Mouse (Mus musculus): ENCODE data around the gene Slc17a7. TPM values are rescaled to one million over a fixed set of nuclear protein-coding genes. Genes with fewer than 3 reads are reported as not detected.

Gene Slc17a7
- polyA plus RNA-seq, 1 experiment from 2014 or later = 1.8 TPM

GRCm38 (mm10) chr7:45126147-45126843 is 37.5 kb upstream of the Slc17a7 start:
- Histone ChIP-seq H3K27me3 (no peaks in the 10 kb centered on the region), H3K9me3 (no peaks in the 10 kb centered on the region), H3K4me2 (replicated peaks) (peak overlapping the region; percentile 75), H3K27ac (peak overlapping the region; percentile 83), H3K4me1 (replicated peaks) (peaks cover 62% of the 10 kb centered on the region), H3K4me3 (replicated peaks) (peak overlapping the region; percentile 65), H3K36me3 (peaks cover 45% of the 10 kb centered on the region), H3K9ac (replicated peaks) (peak overlapping the region; percentile 97)
- 79% methylated on average over 17 of the region's 17 CpGs for WGBS
- ATAC-seq = no peak

- 49% methylated on average over 21 of the region's 21 CpGs for WGBS
- no peak for ATAC-seq
- Histone ChIP-seq H3K27ac (peak overlapping the region; percentile 83), H3K27me3 (no peaks in the 10 kb centered on the region), H3K4me3 (replicated peaks) (peak overlapping the region; percentile 65), H3K4me2 (replicated peaks) (peak overlapping the region; percentile 75), H3K9ac (replicated peaks) (peak overlapping the region; percentile 97), H3K36me3 (peaks cover 37% of the 10 kb centered on the region), H3K4me1 (replicated peaks) (peaks cover 54% of the 10 kb centered on the region), H3K9me3 (no peaks in the 10 kb centered on the region)
Measured at GRCm38 (mm10) chr7:45126844-45127699, 36.7 kb upstream of the Slc17a7 start.

- H3K4me2 ChIP-seq (replicated peaks) = peak overlapping the region; percentile 75
- peaks cover 48% of the 10 kb centered on the region for H3K4me1 ChIP-seq (replicated peaks)
- under 1% methylated on average over 6 of the region's 6 CpGs for WGBS
- no peak for ATAC-seq
- peak overlapping the region; percentile 97 for H3K9ac ChIP-seq (replicated peaks)
- H3K36me3 ChIP-seq = peaks cover 31% of the 10 kb centered on the region
- H3K27me3 ChIP-seq = no peaks in the 10 kb centered on the region
- H3K9me3 ChIP-seq = no peaks in the 10 kb centered on the region
- H3K27ac ChIP-seq = peak overlapping the region; percentile 83
- peak overlapping the region; percentile 65 for H3K4me3 ChIP-seq (replicated peaks)
Measured at GRCm38 (mm10) chr7:45127700-45128224, 36.0 kb upstream of the Slc17a7 start.

GRCm38 (mm10) chr7:45128624-45129246 is 35.0 kb upstream of the Slc17a7 start, which contains the start of gene Rpl13a:
Gene Rpl13a (minus strand): TSS chr7:45128761.
- Histone ChIP-seq H3K9ac (replicated peaks) (peak within 1 kb of the TSS; percentile 97), H3K27me3 (no peaks in the 10 kb centered on the region; the same call in 1 of the 2 replicates), H3K9me3 (no peaks in the 10 kb centered on the region), H3K27ac (peak within 1 kb of the TSS; percentile 94), H3K4me3 (replicated peaks) (peak within 1 kb of the TSS; percentile 65), H3K36me3 (peaks cover 26% of the 10 kb centered on the region), H3K4me2 (replicated peaks) (peak within 1 kb of the TSS; percentile 75), H3K4me1 (replicated peaks) (peaks cover 41% of the 10 kb centered on the region)
- ATAC-seq = peak; percentile 95
- 0% methylated on average over 48 of the region's 48 CpGs for WGBS

- peak overlapping the region; percentile 62 for H3K4me2 ChIP-seq (replicated peaks)
- 1% methylated on average over 17 of the region's 17 CpGs for WGBS
- H3K27me3 ChIP-seq = no peaks in the 10 kb centered on the region; the same call in 1 of the 2 replicates
- peaks cover 41% of the 10 kb centered on the region for H3K4me1 ChIP-seq (replicated peaks)
- H3K9me3 ChIP-seq = no peaks in the 10 kb centered on the region
- ATAC-seq = no peak
- peak overlapping the region; percentile 49 for H3K4me3 ChIP-seq (replicated peaks)
- peaks cover 26% of the 10 kb centered on the region for H3K36me3 ChIP-seq
- H3K9ac ChIP-seq (replicated peaks) = peak overlapping the region; percentile 63
- H3K27ac ChIP-seq = peak overlapping the region; percentile 94
Measured at GRCm38 (mm10) chr7:45129318-45129717, 34.4 kb upstream of the Slc17a7 start.

GRCm38 (mm10) chr7:45129776-45130512 is 33.8 kb upstream of the Slc17a7 start:
- no peak for ATAC-seq
- Histone ChIP-seq H3K4me2 (replicated peaks) (peak overlapping the region; percentile 62), H3K4me1 (replicated peaks) (peaks cover 36% of the 10 kb centered on the region), H3K9me3 (no peaks in the 10 kb centered on the region), H3K27me3 (peaks cover 5% of the 10 kb centered on the region), H3K27ac (peak overlapping the region; percentile 94; the same call in 1 of the 2 replicates), H3K9ac (replicated peaks) (peak overlapping the region; percentile 63; the same call in 1 of the 2 replicates), H3K36me3 (peaks cover 25% of the 10 kb centered on the region), H3K4me3 (replicated peaks) (peak overlapping the region; percentile 49)
- 58% methylated on average over 15 of the region's 15 CpGs for WGBS

- Histone ChIP-seq H3K4me1 (replicated peaks) (peaks cover 29% of the 10 kb centered on the region), H3K27ac (no peak overlapping the region), H3K9me3 (no peaks in the 10 kb centered on the region), H3K27me3 (peaks cover 20% of the 10 kb centered on the region), H3K4me2 (replicated peaks) (no peak overlapping the region), H3K9ac (replicated peaks) (no peak overlapping the region), H3K36me3 (peaks cover 6% of the 10 kb centered on the region), H3K4me3 (replicated peaks) (no peak overlapping the region)
- WGBS = 78% methylated on average over 10 of the region's 11 CpGs
- no peak for ATAC-seq
Measured at GRCm38 (mm10) chr7:45131850-45132249, 31.9 kb upstream of the Slc17a7 start.

GRCm38 (mm10) chr7:45133446-45134159 is 30.1 kb upstream of the Slc17a7 start:
- Histone ChIP-seq H3K4me1 (replicated peaks) (peaks cover 19% of the 10 kb centered on the region), H3K36me3 (no peaks in the 10 kb centered on the region), H3K9me3 (no peaks in the 10 kb centered on the region), H3K27ac (no peak overlapping the region), H3K9ac (replicated peaks) (no peak overlapping the region), H3K27me3 (peaks cover 32% of the 10 kb centered on the region), H3K4me2 (replicated peaks) (no peak overlapping the region), H3K4me3 (replicated peaks) (no peak overlapping the region)
- WGBS = 76% methylated on average over 8 of the region's 8 CpGs
- ATAC-seq = no peak

GRCm38 (mm10) chr7:45134544-45135026 is 29.2 kb upstream of the Slc17a7 start:
- Histone ChIP-seq H3K36me3 (no peaks in the 10 kb centered on the region), H3K4me2 (replicated peaks) (no peak overlapping the region)
- 7% methylated on average over 12 of the region's 12 CpGs for WGBS

GRCm38 (mm10) chr7:45135370-45135769 is 28.4 kb upstream of the Slc17a7 start:
- Histone ChIP-seq H3K4me2 (replicated peaks) (no peak overlapping the region), H3K36me3 (no peaks in the 10 kb centered on the region), H3K27ac (no peak overlapping the region), H3K4me1 (replicated peaks) (peaks cover 10% of the 10 kb centered on the region), H3K4me3 (replicated peaks) (no peak overlapping the region), H3K9me3 (no peaks in the 10 kb centered on the region), H3K9ac (replicated peaks) (peak overlapping the region; percentile 63; the same call in 1 of the 2 replicates), H3K27me3 (peaks cover 32% of the 10 kb centered on the region)
- no peak for ATAC-seq
- 77% methylated on average over 3 of the region's 3 CpGs for WGBS

More at GRCm38 (mm10) chr7:45134544-45135026, 29.2 kb upstream of the Slc17a7 start:
- ATAC-seq = no peak
- Histone ChIP-seq H3K27ac (no peak overlapping the region), H3K4me1 (replicated peaks) (peaks cover 15% of the 10 kb centered on the region), H3K9me3 (no peaks in the 10 kb centered on the region), H3K4me3 (replicated peaks) (no peak overlapping the region), H3K9ac (replicated peaks) (no peak overlapping the region), H3K27me3 (peaks cover 32% of the 10 kb centered on the region)

All from midbrain, embryonic 13.5 days (tissue).